ENCODE assay signal across 24 mouse cellular contexts in genomic region chr16:11064341-11064740, GRCm38 (mm10). TPM values are rescaled to one million over a fixed set of nuclear protein-coding genes. Genes with fewer than 3 reads are reported as not detected.
A peak's percentile ranks its signal among the peaks of the same experiment; 100 is the strongest.
DNase-seq lines count a peak whose midpoint lies in the region; ATAC-seq and TF ChIP-seq lines count a peak whose summit lies in the region.
"Had no signal": no experiment of that assay in that cellular context is flagged by ENCODE, and none has a peak within 500 bp of the region (broad histone marks: within the 10 kb centered on the region; RNA-seq: fewer than 3 reads in every experiment).

No protein-coding gene starts in this region.

- intact Hi-C loops in heart, adult 2 months (cut with DNase I), result no loop called here

- DNase-seq in cerebellum, adult 11-12 months, result peak; percentile 28
- no peak for DNase-seq in cerebellum, postnatal 4 days (ENCODE audit: low spot score in 2 of 2)
- no peak for DNase-seq in heart, adult 2 months
- DNase-seq in kidney, adult 9 months, result no peak
- DNase-seq in CH12.LX (ENCODE audit: extremely low read depth), result no peak
- DNase-seq: adrenal gland, adult 8-10 months; gastrocnemius, postnatal 25 days; heart, adult 18-20 months; heart, postnatal 10 days; kidney, adult 8-10 months; kidney, postnatal 14 days; layer of hippocampus, adult 9-11 months; right cerebral cortex, adult 18-20 months; spleen, adult 18-20 months had no signal

- TF ChIP-seq POLR2A in heart, adult 2 months (IDR thresholded peaks at IDR 0.05; ENCODE audit: insufficient read depth, low read depth, low read length), result no peak
- no peak for TF ChIP-seq POLR2A in CH12.LX (IDR thresholded peaks at IDR 0.05; ENCODE audit: low read depth, low read length)

- 81% methylated on average over 4 of the region's 4 CpGs for WGBS in heart, embryonic 12.5 days
- 88% methylated on average over 4 of the region's 4 CpGs for WGBS in heart, adult 2 months
- WGBS in kidney, embryonic 16.5 days, result 91% methylated on average over 4 of the region's 4 CpGs

- no peaks in the 10 kb centered on the region for H3K27me3 ChIP-seq in heart, embryonic 12.5 days (replicated peaks)
- H3K27me3 ChIP-seq in heart, adult 2 months (ENCODE audit: control insufficient read depth, insufficient read depth, low read length), result no peaks in the 10 kb centered on the region
- H3K27me3 ChIP-seq in kidney, embryonic 16.5 days (ENCODE audit: insufficient read depth, low read length), result no peaks in the 10 kb centered on the region
- H3K27me3 ChIP-seq in CH12.LX (replicated peaks), result no peaks in the 10 kb centered on the region
- H3K27me3 ChIP-seq: forebrain, embryonic 15.5 days; hindbrain, embryonic 12.5 days; lung, embryonic 15.5 days; midbrain, embryonic 15.5 days had no signal

- no peak overlapping the region for H3K4me2 ChIP-seq in heart, embryonic 12.5 days
- no peak overlapping the region for H3K4me2 ChIP-seq in kidney, embryonic 16.5 days (replicated peaks; ENCODE audit: low read depth, low read length)
- no peak overlapping the region for H3K4me2 ChIP-seq in CH12.LX (ENCODE audit: insufficient read depth, low read depth, poor library complexity, severe bottlenecking)
- H3K4me2 ChIP-seq: forebrain, embryonic 15.5 days; liver, embryonic 15.5 days had no signal

- no peaks in the 10 kb centered on the region for H3K36me3 ChIP-seq in heart, embryonic 12.5 days
- peaks cover 3% of the 10 kb centered on the region for H3K36me3 ChIP-seq in heart, adult 2 months (ENCODE audit: control insufficient read depth, insufficient read depth, low read length)
- no peaks in the 10 kb centered on the region for H3K36me3 ChIP-seq in kidney, embryonic 16.5 days (ENCODE audit: insufficient read depth, low read length)
- H3K36me3 ChIP-seq in CH12.LX (replicated peaks in 1 of 2; ENCODE audit: control insufficient read depth in 1 of 2, insufficient read depth in 1 of 2, low read length in 1 of 2), result peaks cover 0 to 14% of the 10 kb centered on the region in 2 experiments
- H3K36me3 ChIP-seq: forebrain, embryonic 15.5 days; G1E; hindbrain, embryonic 12.5 days; liver, embryonic 15.5 days; lung, embryonic 15.5 days; midbrain, embryonic 15.5 days had no signal

- 0 out of 2 replicates have a peak overlapping the region, but pooled peaks have one; percentile 95 for H3K27ac ChIP-seq in heart, embryonic 12.5 days (ENCODE audit: poor library complexity, severe bottlenecking)
- H3K27ac ChIP-seq in heart, adult 2 months, result no peak overlapping the region
- H3K27ac ChIP-seq in kidney, embryonic 16.5 days (ENCODE audit: low read length), result 0 out of 2 replicates have a peak overlapping the region, but pooled peaks have one; percentile 82
- H3K27ac ChIP-seq in CH12.LX (ENCODE audit: insufficient read depth, low read depth), result peak overlapping the region; percentile 97; the same call in 1 of the 2 replicates
- H3K27ac ChIP-seq: liver, embryonic 15.5 days had no signal

- ATAC-seq in heart, embryonic 12.5 days (ENCODE audit: insufficient number of reproducible peaks, low FRiP score), result no peak
- no peak for ATAC-seq in kidney, embryonic 16.5 days (ENCODE audit: low FRiP score, low TSS enrichment)
- ATAC-seq: forebrain, embryonic 15.5 days; intestine, embryonic 16.5 days; midbrain, embryonic 15.5 days had no signal

- no peaks in the 10 kb centered on the region for H3K79me2 ChIP-seq in heart, adult 2 months (replicated peaks; ENCODE audit: control insufficient read depth, insufficient read depth, low read length)
- H3K79me2 ChIP-seq in CH12.LX (replicated peaks; ENCODE audit: control insufficient read depth, extremely low read depth, insufficient read depth, poor library complexity, severe bottlenecking), result no peaks in the 10 kb centered on the region; the same call in 1 of the 2 replicates

- in situ Hi-C loops in CH12.LX (cut with MboI; ENCODE audit: low pct_ligation_motif_present, low pct_unique_long_range_greater_than_20kb, low sequenced_read_pairs), result no loop called here

- no peak overlapping the region for H3K9ac ChIP-seq in heart, embryonic 12.5 days
- H3K9ac ChIP-seq in heart, adult 2 months (ENCODE audit: low read depth, low read length), result no peak overlapping the region
- no peak overlapping the region for H3K9ac ChIP-seq in kidney, embryonic 16.5 days (replicated peaks; ENCODE audit: low read length)
- no peak overlapping the region for H3K9ac ChIP-seq in CH12.LX (ENCODE audit: insufficient read depth, low read depth)
- H3K9ac ChIP-seq: forebrain, embryonic 15.5 days; liver, embryonic 15.5 days; lung, embryonic 15.5 days; midbrain, embryonic 15.5 days had no signal

- TF ChIP-seq EP300 in heart, adult 2 months (IDR thresholded peaks at IDR 0.05; ENCODE audit: insufficient read depth, low read depth, low read length), result no peak
- TF ChIP-seq EP300 in CH12.LX (IDR thresholded peaks at IDR 0.05; ENCODE audit: low read length), result no peak

- no peak for TF ChIP-seq RAD21 in CH12.LX (IDR thresholded peaks at IDR 0.05; ENCODE audit: low read depth, low read length)

- dilution Hi-C loops in CH12.LX (cut with MboI; ENCODE audit: extremely low pct_ligation_motif_present, extremely low pct_unique_long_range_greater_than_20kb, low sequenced_read_pairs), result no loop called here

- TF ChIP-seq CTCF in heart, adult 2 months (IDR thresholded peaks at IDR 0.05), result no peak
- no peak for TF ChIP-seq CTCF in CH12.LX (conservative IDR thresholded peaks at IDR 0.05 in 1 of 2, IDR thresholded peaks at IDR 0.05 in 1 of 2; ENCODE audit: low read depth in 2 of 2, low read length in 2 of 2)

- H3K4me1 ChIP-seq in heart, embryonic 12.5 days (replicated peaks), result peaks cover 60% of the 10 kb centered on the region
- H3K4me1 ChIP-seq in heart, adult 2 months (ENCODE audit: control insufficient read depth, insufficient read depth, low read length), result peaks cover 17% of the 10 kb centered on the region
- H3K4me1 ChIP-seq in kidney, embryonic 16.5 days (ENCODE audit: insufficient read depth, low read length), result peaks cover 45% of the 10 kb centered on the region
- H3K4me1 ChIP-seq in CH12.LX (ENCODE audit: control insufficient read depth in 1 of 2, insufficient read depth in 2 of 2), result peaks cover 39 to 80% of the 10 kb centered on the region in 2 experiments

- no peaks in the 10 kb centered on the region for H3K9me3 ChIP-seq in heart, embryonic 12.5 days (replicated peaks)
- H3K9me3 ChIP-seq in kidney, embryonic 16.5 days (ENCODE audit: low read length), result no peaks in the 10 kb centered on the region
- H3K9me3 ChIP-seq in CH12.LX (replicated peaks; ENCODE audit: low read length), result no peaks in the 10 kb centered on the region
- H3K9me3 ChIP-seq: forebrain, embryonic 15.5 days; G1E; hindbrain, embryonic 12.5 days; liver, embryonic 15.5 days; lung, embryonic 15.5 days; midbrain, embryonic 10.5 days; midbrain, embryonic 15.5 days had no signal

- H3K4me3 ChIP-seq in heart, embryonic 12.5 days, result no peak overlapping the region
- H3K4me3 ChIP-seq in heart, adult 2 months, result no peak overlapping the region
- no peak overlapping the region for H3K4me3 ChIP-seq in kidney, embryonic 16.5 days (ENCODE audit: low read length)
- peak overlapping the region in 2 of 3 experiments; percentile 70 for H3K4me3 ChIP-seq in CH12.LX (replicated peaks in 1 of 3; ENCODE audit: low read depth in 2 of 3, low read length in 2 of 3, poor library complexity in 1 of 3)
- H3K4me3 ChIP-seq: forebrain, embryonic 15.5 days; hindbrain, embryonic 12.5 days; liver, embryonic 15.5 days; lung, embryonic 15.5 days; midbrain, embryonic 15.5 days had no signal

TF ChIP-seq in CH12.LX, 34 proteins besides CTCF, POLR2A, EP300 and RAD21:
- TF ChIP-seq BHLHE40 (IDR thresholded peaks at IDR 0.05; ENCODE audit: low read depth, low read length) (no peak), MYC (IDR thresholded peaks at IDR 0.05; ENCODE audit: low read depth, low read length) (no peak), POLR2AphosphoS2 (IDR thresholded peaks at IDR 0.05; ENCODE audit: low read depth, low read length) (no peak), UBTF (IDR thresholded peaks at IDR 0.05; ENCODE audit: low read depth, low read length) (no peak), TBP (conservative IDR thresholded peaks at IDR 0.05; ENCODE audit: low read depth, low read length) (no peak), MAFK (IDR thresholded peaks at IDR 0.05; ENCODE audit: insufficient replicate concordance, low read length) (no peak), ETS1 (conservative IDR thresholded peaks at IDR 0.05; ENCODE audit: low read depth, low read length) (no peak), USF1 (IDR thresholded peaks at IDR 0.05; ENCODE audit: low read depth, low read length) (no peak), TCF12 (IDR thresholded peaks at IDR 0.05; ENCODE audit: low read depth, low read length) (no peak), MEF2A (IDR thresholded peaks at IDR 0.05; ENCODE audit: borderline replicate concordance, low read depth, low read length) (no peak), ZC3H11A (IDR thresholded peaks at IDR 0.05; ENCODE audit: low read depth, low read length) (no peak), IRF4 (IDR thresholded peaks at IDR 0.05; ENCODE audit: low read depth, low read length) (no peak), HCFC1 (IDR thresholded peaks at IDR 0.05; ENCODE audit: low read depth, low read length) (no peak), GABPA (IDR thresholded peaks at IDR 0.05; ENCODE audit: insufficient replicate concordance, low read depth, low read length) (no peak)

RNA-seq across cellular contexts. Expression of gene Litaf, which starts 1.6 kb away (rescaled TPM):
- 63.6 and 64.5 TPM in 2 replicates for polyA plus RNA-seq in heart, embryonic 12.5 days (2016; fragmentation: Nextera tagmentation; extraction: Ambion mirVana)
- total RNA-seq in heart, adult 2 months (2021), result 10 to 100 TPM; 19.6 to 25.0 TPM
- 38.1 and 47.3 TPM in 2 replicates for polyA plus RNA-seq in heart, adult 2 months (2012; rRNA removed)
- 134 and 138 TPM in 2 replicates for polyA plus RNA-seq in kidney, embryonic 16.5 days (2015; fragmentation: Nextera tagmentation; extraction: Ambion mirVana)
- 91.2 and 97.5 TPM in 2 replicates for total RNA-seq in CH12.LX (2012; rRNA removed)
- 151 and 154 TPM in 2 replicates for total RNA-seq in CH12.LX (2014; rRNA removed)
- 161 and 178 TPM in 2 replicates for polyA plus RNA-seq in CH12.LX (2012; ENCODE audit: insufficient read length, low read depth)

RNA-seq across cellular contexts. Expression of gene Snn, which starts 3.6 kb away (rescaled TPM):
- polyA plus RNA-seq in heart, embryonic 12.5 days (2016; fragmentation: Nextera tagmentation; extraction: Ambion mirVana), result 38.7 and 39.4 TPM in 2 replicates
- 10 to 100 TPM; 22.6 to 32.3 TPM for total RNA-seq in heart, adult 2 months (2021)
- polyA plus RNA-seq in heart, adult 2 months (2012; rRNA removed), result 23.9 and 32.2 TPM in 2 replicates
- 40.6 and 42.1 TPM in 2 replicates for polyA plus RNA-seq in kidney, embryonic 16.5 days (2015; fragmentation: Nextera tagmentation; extraction: Ambion mirVana)
- total RNA-seq in CH12.LX (2012; rRNA removed) (34.0 and 38.8 TPM in 2 replicates), CH12.LX (2014; rRNA removed) (53.1 and 54.7 TPM in 2 replicates)
- 93.8 and 104 TPM in 2 replicates for polyA plus RNA-seq in CH12.LX (2012; ENCODE audit: insufficient read length, low read depth)

Comparison
In these comparisons a context has a peak if more than half of its experiments do, and no peak if none do; other contexts are left out.
1. H3K4me3 ChIP-seq: peak in CH12.LX (2 of 3); none in heart, embryonic 12.5 days (single experiment), heart, adult 2 months (single experiment) and kidney, embryonic 16.5 days (single experiment).